Mouse (Mus musculus): Measurements from ENCODE around the gene Ctso. TPM values are rescaled to one million over a fixed set of nuclear protein-coding genes. Genes with fewer than 3 reads are reported as not detected.

Gene Ctso
- polyA plus RNA-seq, 1 experiment, result 43.1 TPM

DNA sequence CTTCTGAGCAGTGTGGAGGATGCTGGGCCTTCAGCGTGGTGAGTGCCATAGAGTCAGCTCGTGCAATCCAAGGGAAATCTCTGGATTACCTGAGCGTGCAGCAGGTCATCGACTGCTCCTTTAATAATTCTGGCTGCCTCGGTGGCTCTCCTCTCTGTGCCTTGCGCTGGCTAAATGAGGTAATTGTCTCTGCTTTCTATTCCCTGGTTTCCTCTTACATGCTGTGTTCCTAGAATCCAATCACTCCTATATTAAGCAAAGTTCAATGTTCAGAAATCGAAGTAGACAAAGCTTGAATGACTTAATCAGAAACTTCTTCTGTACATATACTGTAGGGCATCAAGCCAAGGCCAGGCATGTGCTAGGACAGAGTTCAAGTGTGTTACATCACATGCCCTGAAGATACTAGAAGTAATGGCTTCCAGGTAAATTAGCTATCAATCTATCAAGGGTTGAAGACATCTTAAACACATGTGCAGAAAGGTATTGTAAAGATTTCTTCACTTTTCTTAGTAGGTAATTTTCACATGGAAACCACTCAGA, 12.5 kb downstream of the Ctso start:
- no peak overlapping the region for H3K27ac ChIP-seq (ENCODE audit: insufficient read depth, low read depth, low read length)
- no peak overlapping the region for H3K4me3 ChIP-seq (ENCODE audit: insufficient read depth, low read length)
- TF ChIP-seq CTCF (IDR thresholded peaks at IDR 0.05; ENCODE audit: low read depth, low read length) (no peak), POLR2A (IDR thresholded peaks at IDR 0.05; ENCODE audit: borderline replicate concordance, low read depth, low read length) (no peak)
- H3K4me1 ChIP-seq (ENCODE audit: control insufficient read depth, insufficient read depth, low read length), result no peaks in the 10 kb centered on the region

DNA sequence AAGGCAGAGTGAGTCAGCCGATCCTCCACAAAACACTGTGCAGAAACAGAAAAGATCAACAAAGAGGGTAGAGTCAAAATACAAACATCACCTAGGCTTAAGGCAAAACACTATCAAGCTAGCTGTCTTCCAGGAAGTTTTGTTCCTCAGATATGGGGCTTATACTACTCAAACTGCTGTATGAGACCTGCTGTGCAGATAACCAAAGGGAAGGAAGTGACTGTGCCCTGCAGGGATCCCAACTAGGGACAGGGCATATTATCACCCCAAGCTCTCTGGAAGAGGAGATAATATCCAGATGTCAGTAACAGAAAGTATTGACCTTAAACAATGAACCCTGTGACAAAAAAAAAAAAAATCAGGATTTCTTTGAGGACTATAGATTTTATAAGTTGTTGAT, 16.6 kb downstream of the Ctso start:
- Histone ChIP-seq H3K27ac (ENCODE audit: insufficient read depth, low read depth, low read length) (no peak overlapping the region), H3K4me1 (ENCODE audit: control insufficient read depth, insufficient read depth, low read length) (no peaks in the 10 kb centered on the region), H3K4me3 (ENCODE audit: insufficient read depth, low read length) (no peak overlapping the region)
- TF ChIP-seq POLR2A (IDR thresholded peaks at IDR 0.05; ENCODE audit: borderline replicate concordance, low read depth, low read length), result no peak

DNA sequence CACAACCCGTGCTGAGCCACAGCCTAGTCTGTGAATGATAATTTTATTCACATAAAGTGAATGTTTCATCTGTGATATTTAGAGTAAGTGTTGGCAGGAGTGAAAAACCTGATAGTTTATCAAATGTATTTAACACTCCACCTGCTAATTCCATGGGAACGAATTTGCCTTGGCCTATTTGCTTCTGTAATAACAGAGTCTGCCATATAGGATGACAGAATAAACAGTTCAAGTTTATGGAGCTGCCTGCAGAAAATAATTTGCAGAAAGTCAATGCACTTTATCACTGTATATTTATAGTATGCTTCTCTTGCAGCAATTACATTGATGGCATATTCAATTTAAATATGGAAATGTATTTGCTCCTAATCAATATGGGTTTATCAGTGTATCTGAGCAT, 19.4 kb downstream of the Ctso start:
- Histone ChIP-seq H3K4me1 (ENCODE audit: control insufficient read depth, insufficient read depth, low read length) (peaks cover 4% of the 10 kb centered on the region; the same call in 1 of the 2 replicates), H3K27ac (ENCODE audit: insufficient read depth, low read depth, low read length) (no peak overlapping the region), H3K4me3 (ENCODE audit: insufficient read depth, low read length) (no peak overlapping the region)
- TF ChIP-seq POLR2A (IDR thresholded peaks at IDR 0.05; ENCODE audit: borderline replicate concordance, low read depth, low read length) (no peak), CTCF (IDR thresholded peaks at IDR 0.05; ENCODE audit: low read depth, low read length) (no peak)

DNA sequence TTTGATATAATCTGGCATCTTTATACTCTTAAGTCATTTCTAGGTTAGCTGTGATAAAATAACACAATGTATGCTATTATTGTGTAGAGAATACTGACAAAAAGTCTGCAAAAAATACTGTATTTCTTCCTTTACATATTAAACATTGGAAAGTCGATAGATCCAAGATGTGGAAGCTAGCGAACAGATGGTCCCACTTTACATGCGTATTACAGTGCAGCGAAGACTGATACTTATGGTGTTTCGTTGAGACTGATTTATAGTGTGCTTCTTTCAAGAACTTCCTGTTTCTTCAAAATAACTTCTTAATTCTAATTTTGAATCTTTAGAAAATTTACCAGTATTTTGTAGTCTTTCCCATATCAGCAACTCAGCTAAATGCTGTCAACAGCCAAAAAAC, 25.1 kb downstream of the Ctso start:
- H3K4me3 ChIP-seq (ENCODE audit: insufficient read depth, low read length), result no peak overlapping the region
- peaks cover 8% of the 10 kb centered on the region for H3K4me1 ChIP-seq (ENCODE audit: control insufficient read depth, insufficient read depth, low read length)
- no peak overlapping the region for H3K27ac ChIP-seq (ENCODE audit: insufficient read depth, low read depth, low read length)
- TF ChIP-seq POLR2A (IDR thresholded peaks at IDR 0.05; ENCODE audit: borderline replicate concordance, low read depth, low read length) (no peak), CTCF (IDR thresholded peaks at IDR 0.05; ENCODE audit: low read depth, low read length) (no peak)

DNA sequence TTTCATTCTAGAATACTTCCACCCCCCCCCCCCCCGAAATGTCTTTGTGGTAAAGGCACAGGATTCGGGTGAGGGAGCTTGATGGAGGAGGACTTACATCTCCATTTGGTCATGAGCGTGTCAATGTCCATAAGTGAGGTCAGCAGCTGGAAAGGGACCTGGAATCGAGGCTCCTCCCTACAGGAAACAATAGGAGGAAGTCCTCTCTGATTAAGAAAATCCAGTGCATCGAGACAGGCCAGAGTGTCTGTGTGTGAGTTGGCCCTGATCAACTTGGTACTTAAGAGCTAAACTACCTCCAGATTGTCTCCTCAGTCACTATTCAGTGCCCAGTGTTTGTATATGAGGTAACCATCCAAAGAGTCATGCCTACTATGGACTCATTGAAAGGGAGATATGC, 28.9 kb downstream of the Ctso start:
- H3K4me3 ChIP-seq (ENCODE audit: insufficient read depth, low read length), result no peak overlapping the region
- H3K4me1 ChIP-seq (ENCODE audit: control insufficient read depth, insufficient read depth, low read length), result peaks cover 4% of the 10 kb centered on the region
- no peak overlapping the region for H3K27ac ChIP-seq (ENCODE audit: insufficient read depth, low read depth, low read length)
- no peak for TF ChIP-seq CTCF (IDR thresholded peaks at IDR 0.05; ENCODE audit: low read depth, low read length)
- TF ChIP-seq POLR2A (IDR thresholded peaks at IDR 0.05; ENCODE audit: borderline replicate concordance, low read depth, low read length), result no peak

DNA sequence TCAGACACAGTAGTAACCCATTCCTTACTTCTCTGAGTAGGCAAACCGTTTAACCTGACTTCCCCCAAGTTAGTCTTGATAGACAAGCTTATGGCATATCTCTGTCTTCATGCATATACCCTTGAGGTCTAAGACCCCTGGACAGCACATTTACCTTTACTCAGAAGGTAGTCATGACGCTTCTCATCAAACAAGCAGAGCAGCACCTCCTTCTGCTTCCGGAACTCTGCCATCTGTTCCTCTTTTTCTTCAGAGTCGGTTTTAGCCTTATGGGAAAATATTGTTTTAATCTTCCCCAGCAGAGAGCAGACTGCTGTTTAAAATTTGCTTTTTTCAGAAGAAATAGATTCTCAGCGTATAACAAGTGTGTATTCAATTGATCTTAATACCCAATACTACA, 31.4 kb downstream of the Ctso start:
- Histone ChIP-seq H3K27ac (ENCODE audit: insufficient read depth, low read depth, low read length) (no peak overlapping the region), H3K4me3 (ENCODE audit: insufficient read depth, low read length) (no peak overlapping the region), H3K4me1 (ENCODE audit: control insufficient read depth, insufficient read depth, low read length) (peaks cover 4% of the 10 kb centered on the region)
- TF ChIP-seq POLR2A (IDR thresholded peaks at IDR 0.05; ENCODE audit: borderline replicate concordance, low read depth, low read length) (no peak), CTCF (IDR thresholded peaks at IDR 0.05; ENCODE audit: low read depth, low read length) (no peak)

DNA sequence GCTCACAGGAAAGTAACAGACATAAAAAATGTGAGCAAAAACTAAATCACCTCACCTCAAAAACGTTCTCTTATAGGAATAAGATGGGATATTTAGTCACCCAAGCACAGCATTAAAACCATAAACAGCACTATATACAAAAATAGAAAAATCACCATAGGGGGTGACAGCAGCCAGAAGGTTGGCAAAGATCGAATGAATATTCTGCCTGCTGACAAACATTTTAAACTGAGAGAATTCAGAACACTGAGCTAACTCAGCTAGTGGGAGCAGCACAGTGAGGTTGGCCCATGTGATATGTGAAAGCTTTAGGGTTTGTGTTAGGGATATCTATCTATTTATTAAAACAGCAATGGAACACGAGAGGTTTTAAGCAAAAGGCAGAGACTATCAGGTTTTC, 32.2 kb downstream of the Ctso start:
- Histone ChIP-seq H3K4me3 (ENCODE audit: insufficient read depth, low read length) (no peak overlapping the region), H3K27ac (ENCODE audit: insufficient read depth, low read depth, low read length) (no peak overlapping the region), H3K4me1 (ENCODE audit: control insufficient read depth, insufficient read depth, low read length) (peaks cover 4% of the 10 kb centered on the region)
- no peak for TF ChIP-seq CTCF (IDR thresholded peaks at IDR 0.05; ENCODE audit: low read depth, low read length)

DNA sequence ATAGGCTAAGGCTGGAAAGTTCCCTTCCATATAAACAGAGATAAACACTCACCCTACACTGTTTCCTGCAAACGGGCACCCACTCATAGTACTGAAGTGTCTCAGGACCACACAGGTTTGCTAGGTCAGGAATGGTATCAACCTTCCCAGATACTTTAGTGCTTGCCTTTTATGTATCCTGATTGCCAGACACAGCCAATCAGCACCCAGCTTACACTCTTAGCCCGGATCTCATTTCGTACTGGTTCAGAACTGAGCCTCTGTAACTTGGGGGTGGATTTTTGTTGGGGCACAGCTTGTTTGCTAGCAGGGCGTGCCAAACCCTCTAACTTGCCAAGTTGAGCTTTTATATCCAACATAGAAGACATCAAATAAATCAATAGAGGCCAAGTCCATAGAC, 43.2 kb downstream of the Ctso start:
- Histone ChIP-seq H3K4me1 (ENCODE audit: control insufficient read depth, insufficient read depth, low read length) (peaks cover 7% of the 10 kb centered on the region), H3K27ac (ENCODE audit: insufficient read depth, low read depth, low read length) (no peak overlapping the region), H3K4me3 (ENCODE audit: insufficient read depth, low read length) (no peak overlapping the region)
- TF ChIP-seq POLR2A (IDR thresholded peaks at IDR 0.05; ENCODE audit: borderline replicate concordance, low read depth, low read length) (no peak), CTCF (IDR thresholded peaks at IDR 0.05; ENCODE audit: low read depth, low read length) (no peak)

DNA sequence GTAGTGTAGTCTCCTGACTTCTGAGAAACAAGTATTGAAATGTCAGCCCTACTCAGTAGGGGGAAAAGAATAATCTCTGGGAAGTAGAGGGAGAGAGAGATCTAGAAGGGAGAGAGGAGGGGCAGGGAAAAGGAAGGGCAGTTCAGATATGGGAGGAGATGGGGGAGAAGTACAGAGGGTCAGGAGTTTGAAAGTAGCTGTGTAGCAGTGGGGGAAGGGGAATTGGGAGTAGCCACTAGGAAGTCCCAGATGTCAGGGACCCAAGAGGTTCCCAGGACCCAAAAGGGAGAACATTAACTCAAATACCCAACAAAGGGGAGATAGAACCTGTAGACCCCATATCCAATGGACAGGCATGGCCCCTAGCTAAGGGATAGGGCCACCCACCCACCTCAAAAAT, 43.7 kb downstream of the Ctso start, which contains the start of gene Tdo2:
Gene Tdo2, minus strand, starts transcription at position 101 of the 400 bp plus-strand sequence.
- Histone ChIP-seq H3K27ac (ENCODE audit: insufficient read depth, low read depth, low read length) (no peak within 1 kb of the TSS), H3K4me3 (ENCODE audit: insufficient read depth, low read length) (no peak within 1 kb of the TSS), H3K4me1 (ENCODE audit: control insufficient read depth, insufficient read depth, low read length) (peaks cover 9% of the 10 kb centered on the region)
- TF ChIP-seq CTCF (IDR thresholded peaks at IDR 0.05; ENCODE audit: low read depth, low read length), result no peak

DNA sequence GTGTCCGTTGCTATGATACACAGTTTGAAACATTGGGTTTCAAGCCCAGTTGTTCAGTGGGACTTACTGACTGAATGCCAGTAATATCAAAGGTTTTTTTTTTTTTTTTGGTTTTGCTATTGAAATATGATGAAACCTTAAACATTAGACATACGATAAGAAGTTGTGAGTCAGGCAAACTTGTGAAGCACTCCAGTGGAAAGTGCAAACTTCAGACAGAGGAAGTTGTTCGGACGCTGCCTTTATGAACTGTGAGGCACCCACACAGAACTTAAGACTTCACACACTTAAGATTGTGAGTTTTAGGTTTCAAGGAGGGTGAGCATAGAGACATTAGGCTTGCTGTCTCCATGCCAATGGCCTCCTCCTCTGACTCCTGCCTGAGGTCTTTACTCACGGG, 49.2 kb downstream of the Ctso start:
- Histone ChIP-seq H3K4me3 (ENCODE audit: insufficient read depth, low read length) (no peak overlapping the region), H3K4me1 (ENCODE audit: control insufficient read depth, insufficient read depth, low read length) (peaks cover 33% of the 10 kb centered on the region), H3K27ac (ENCODE audit: insufficient read depth, low read depth, low read length) (peak overlapping the region; percentile 76; the same call in 1 of the 2 replicates)
- TF ChIP-seq CTCF (IDR thresholded peaks at IDR 0.05; ENCODE audit: low read depth, low read length) (no peak), POLR2A (IDR thresholded peaks at IDR 0.05; ENCODE audit: borderline replicate concordance, low read depth, low read length) (no peak)

DNA sequence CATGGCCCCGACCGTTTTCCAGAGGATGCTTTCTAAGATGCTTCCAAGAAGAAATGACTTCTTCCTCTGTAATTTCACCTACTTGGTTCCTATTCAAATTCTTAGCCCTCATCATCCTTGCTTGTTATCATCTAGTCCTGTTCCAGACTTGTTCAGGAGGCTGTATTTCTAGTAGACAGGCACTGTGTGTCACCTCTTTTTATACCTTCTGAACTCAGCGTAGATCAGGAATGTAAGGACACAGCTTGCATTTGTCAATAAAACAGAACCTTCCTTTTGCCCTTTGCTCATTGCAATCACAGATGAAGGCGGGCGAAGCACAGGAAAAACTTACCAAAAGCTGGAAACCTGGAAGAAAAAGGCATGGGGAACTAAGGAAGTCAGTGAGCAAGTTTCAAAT, 49.6 kb downstream of the Ctso start, which contains the start of gene Asic5:
Gene Asic5, plus strand, starts transcription at position 301 of the 400 bp plus-strand sequence.
- no peak within 1 kb of the TSS for H3K4me3 ChIP-seq (ENCODE audit: insufficient read depth, low read length)
- peaks cover 33% of the 10 kb centered on the region for H3K4me1 ChIP-seq (ENCODE audit: control insufficient read depth, insufficient read depth, low read length)
- peak within 1 kb of the TSS; percentile 100 for H3K27ac ChIP-seq (ENCODE audit: insufficient read depth, low read depth, low read length)
- TF ChIP-seq CTCF (IDR thresholded peaks at IDR 0.05; ENCODE audit: low read depth, low read length) (no peak), POLR2A (IDR thresholded peaks at IDR 0.05; ENCODE audit: borderline replicate concordance, low read depth, low read length) (no peak)

Measured in bone marrow macrophage, adult 2 months (primary cell).